Mouse (Mus musculus): ENCODE measurements around the gene Ppp1r14a.

GRCm38 (mm10) chr7:29314844-29315628 is 25.9 kb downstream of the Ppp1r14a start:
- TF ChIP-seq CTCF (IDR thresholded peaks at IDR 0.05): no peak
- TF ChIP-seq EP300 (IDR thresholded peaks at IDR 0.05): no peak

Data from lung, postnatal 0 days (tissue).